Mouse (Mus musculus): ENCODE measurements around the gene Spsb1.

Gene Spsb1

DNA sequence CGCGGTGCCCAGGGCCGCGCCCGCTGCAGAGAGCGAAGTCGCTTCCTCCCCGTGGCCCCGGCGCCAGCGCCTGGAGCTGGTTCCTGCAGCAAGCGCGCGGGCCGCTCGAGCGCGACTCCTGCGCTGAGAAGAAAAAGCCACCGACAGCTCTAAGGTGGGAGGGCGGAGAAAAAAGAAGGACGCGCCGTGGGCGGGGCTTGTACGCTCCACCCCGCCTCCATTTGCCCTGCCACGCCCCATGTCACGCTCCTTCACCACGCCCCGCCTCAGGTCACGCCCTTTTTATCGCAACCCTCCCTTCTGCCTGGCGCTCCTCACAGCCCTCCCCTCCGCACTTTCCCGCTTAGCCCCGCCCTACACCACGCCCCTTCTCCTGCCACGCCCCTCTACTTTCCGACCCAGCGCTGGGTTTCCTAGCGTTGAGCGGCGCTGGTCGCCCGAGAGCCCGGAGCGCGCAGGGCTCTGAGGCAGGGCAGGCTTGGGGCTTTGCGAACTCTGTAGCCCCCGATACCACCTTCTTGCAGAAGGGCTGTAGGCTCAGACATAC lies at the start of gene Spsb1:
TSS of gene Spsb1 (minus strand) at position 151 of the 547 bp plus-strand sequence.
- in situ Hi-C loops (cut with MboI; ENCODE audit: low pct_unique_long_range_greater_than_20kb in 1 of 2, low sequenced_read_pairs in 2 of 2, unreplicated experiment in 1 of 2), result loop anchor here (5.0 kb wide), 2 partner anchors 63 to 153 kb away; no protein-coding TSS in a partner anchor

DNA sequence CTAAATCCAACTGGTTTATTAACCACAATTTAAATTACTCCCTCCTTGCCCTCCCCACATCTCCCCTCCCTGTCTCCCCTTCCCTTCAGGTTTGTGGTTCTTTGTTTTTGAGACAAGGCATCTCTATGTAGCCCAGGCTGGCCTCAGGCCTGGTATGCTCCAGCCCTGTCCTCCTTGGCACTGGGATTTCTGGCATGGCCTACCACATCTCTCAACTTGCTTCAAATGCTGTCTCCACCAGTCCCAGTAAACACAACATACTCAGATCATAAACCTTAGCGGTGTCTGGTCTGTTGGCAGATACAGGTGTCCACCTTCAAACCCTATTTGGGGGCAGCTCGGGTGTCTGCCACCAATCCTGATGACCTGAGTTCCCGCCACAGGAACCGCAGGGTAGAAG lies 48.8 kb upstream of the Spsb1 start:
- in situ Hi-C loops (cut with MboI; ENCODE audit: low pct_unique_long_range_greater_than_20kb in 1 of 2, low sequenced_read_pairs in 2 of 2, unreplicated experiment in 1 of 2), result no loop called here

DNA sequence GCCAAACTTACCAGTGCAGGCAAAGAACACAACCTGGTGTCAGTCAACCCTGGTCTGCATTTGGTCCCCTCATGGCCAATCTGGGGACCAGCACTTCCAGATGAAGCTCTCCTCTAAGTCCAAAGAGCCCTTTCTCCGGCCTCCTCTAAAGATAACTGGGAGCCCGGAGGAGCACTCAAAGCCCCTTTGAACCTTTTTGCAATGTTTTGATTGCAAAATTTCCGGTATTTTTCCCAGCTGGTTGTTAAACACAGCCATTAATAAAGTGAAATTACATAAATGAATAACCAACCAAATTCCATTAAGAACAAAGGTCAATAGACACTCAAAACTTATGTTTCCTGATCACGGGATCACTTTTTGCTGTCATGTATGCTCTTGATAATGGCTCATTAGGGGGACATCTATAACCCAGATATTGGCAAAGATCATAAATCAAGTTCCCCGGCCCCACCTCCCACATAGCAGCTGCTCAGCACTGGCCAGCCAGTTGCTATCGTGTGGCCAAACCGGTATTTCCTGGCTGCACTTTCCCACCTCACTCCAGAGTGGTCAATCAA lies 48.3 kb upstream of the Spsb1 start:
- in situ Hi-C loops (cut with MboI; ENCODE audit: low pct_unique_long_range_greater_than_20kb in 1 of 2, low sequenced_read_pairs in 2 of 2, unreplicated experiment in 1 of 2), result no loop called here

DNA sequence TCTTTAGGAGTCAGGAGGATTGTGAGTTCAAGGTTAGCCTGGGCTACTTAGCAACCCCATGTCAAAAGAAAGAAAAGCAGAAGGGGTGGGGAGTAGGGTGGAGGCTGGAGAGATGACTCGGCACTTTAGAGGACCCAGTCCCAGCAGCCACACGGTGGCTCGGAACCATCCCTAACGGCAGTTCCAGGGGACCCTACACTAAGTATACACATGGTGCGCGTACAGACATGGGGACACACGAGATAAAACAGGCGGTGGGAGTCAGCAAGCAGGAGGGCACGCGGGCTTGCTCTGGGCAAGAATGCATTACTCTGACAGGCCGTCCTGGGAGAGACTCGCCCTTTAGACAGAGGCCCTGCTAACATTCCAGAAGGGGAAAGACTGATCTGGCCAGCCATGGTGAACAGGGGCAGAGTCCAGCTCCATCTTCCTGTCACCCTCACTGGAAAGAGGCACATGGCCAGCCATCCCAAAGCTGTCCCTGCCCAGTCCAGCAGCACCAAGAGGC lies 47.2 kb upstream of the Spsb1 start:
- in situ Hi-C loops (cut with MboI; ENCODE audit: low pct_unique_long_range_greater_than_20kb in 1 of 2, low sequenced_read_pairs in 2 of 2, unreplicated experiment in 1 of 2), result no loop called here

DNA sequence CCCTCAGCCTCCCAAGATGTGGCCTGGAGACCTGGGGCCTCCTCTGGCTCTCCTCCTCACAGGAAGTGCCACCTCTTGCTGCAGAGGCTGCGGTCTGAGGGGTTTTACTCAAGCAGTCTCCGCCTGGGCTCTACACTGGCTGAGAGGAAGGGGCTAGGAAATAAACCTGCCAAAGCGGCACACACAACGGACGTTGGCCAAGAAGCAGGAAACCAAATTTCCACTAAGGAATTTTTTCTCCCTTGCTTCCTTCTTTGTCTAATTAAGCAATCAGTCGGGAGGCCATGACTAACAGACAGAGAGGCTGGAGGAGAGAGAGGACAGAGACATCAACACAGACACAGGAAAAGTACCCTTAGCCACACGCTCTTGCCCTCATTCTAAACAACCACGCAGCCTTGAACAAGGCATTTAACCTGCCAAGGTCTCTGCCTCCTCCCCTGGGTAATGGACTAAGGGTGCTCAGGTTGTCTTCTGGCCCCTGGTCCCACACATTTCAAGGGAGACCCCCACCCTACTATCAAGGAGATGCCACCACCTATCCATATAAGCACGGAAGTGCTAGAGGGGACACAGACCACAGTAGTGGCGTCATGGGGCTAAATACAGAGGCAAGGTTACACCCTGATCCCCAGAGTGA lies 46.5 kb upstream of the Spsb1 start:
- in situ Hi-C loops (cut with MboI; ENCODE audit: low pct_unique_long_range_greater_than_20kb in 1 of 2, low sequenced_read_pairs in 2 of 2, unreplicated experiment in 1 of 2), result no loop called here

DNA sequence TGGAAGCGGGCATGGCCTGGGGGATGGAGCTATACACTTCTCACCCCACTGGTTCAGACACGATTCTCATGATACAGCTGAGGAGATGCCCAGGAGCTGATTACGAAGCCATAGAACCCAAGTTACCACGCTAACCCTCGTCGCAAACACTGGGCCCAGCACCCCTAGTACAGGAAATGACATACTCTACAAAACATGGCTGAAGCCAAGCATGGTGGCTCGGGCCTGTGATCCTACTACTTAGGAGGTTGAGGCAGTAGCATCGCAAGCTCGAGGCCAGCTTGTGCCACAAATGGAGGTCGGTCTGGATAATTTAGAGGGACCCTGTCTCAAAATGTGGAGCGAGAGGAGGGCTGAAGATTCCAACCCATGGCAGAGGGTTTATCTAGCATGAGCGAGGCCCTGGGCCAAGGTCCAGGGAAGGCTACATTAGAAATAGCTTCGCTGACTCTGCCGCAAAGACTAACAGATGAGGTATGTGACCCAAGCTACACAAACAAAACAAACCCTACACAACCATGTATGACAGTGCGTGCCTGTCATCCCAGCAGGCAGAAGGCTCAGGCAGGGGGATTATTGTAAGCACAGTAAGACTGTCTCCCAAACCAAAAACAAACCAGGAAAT lies 45.2 kb upstream of the Spsb1 start:
- in situ Hi-C loops (cut with MboI; ENCODE audit: low pct_unique_long_range_greater_than_20kb in 1 of 2, low sequenced_read_pairs in 2 of 2, unreplicated experiment in 1 of 2), result no loop called here

DNA sequence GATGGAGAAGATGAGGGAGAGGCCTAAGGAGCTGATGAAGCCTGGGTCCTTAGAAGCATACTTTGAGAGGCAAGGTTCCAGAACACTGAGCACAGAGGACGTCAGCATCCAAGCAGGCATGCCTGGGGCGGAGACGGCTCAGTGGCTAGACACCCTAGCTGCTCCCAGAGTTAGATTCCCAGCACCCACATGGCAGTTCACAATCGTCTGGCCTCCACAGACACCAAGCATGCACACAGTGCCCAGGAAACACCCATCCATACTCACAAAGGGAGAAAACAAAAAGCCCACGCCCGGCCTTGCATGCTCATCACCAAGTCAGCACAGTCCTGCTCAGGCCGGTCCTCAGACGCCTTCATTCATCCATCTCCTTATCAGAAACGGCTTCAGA lies 44.7 kb upstream of the Spsb1 start:
- in situ Hi-C loops (cut with MboI; ENCODE audit: low pct_unique_long_range_greater_than_20kb in 1 of 2, low sequenced_read_pairs in 2 of 2, unreplicated experiment in 1 of 2), result no loop called here

DNA sequence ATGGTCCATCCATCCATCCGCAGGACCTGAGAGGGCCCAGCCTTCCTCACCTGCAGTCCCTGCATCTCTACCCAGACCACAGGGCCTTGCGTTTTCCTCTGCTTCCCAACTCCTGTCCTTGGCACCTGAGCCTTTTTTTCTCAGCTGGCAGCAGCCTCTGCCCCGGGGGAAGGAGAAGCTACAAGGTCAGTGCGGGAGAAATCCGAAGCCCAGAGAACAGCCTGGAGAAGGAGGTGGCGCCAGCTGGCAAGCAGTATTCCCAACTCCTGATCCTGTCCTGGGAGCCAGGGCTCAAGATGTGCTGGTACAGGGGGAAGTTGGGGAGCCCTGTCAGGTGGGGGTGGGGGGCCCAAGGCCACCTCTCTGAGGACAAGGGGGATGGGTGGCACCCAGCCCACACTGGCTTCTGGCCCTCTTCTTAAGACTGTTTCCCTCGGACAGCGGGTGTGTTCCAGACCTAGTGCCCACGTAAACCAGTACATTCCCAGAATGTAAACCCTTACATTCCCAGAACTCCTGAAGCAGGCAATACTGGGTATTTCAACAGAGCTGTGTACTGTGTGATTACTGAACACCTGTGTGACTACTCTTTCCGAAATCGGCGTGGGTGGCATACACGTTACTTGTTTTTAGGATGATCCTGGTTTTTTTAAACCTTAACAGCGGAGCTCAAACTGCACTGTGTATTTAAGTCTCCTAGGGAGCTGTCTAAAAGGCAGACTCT lies 44.1 kb upstream of the Spsb1 start:
- in situ Hi-C loops (cut with MboI; ENCODE audit: low pct_unique_long_range_greater_than_20kb in 1 of 2, low sequenced_read_pairs in 2 of 2, unreplicated experiment in 1 of 2), result no loop called here

DNA sequence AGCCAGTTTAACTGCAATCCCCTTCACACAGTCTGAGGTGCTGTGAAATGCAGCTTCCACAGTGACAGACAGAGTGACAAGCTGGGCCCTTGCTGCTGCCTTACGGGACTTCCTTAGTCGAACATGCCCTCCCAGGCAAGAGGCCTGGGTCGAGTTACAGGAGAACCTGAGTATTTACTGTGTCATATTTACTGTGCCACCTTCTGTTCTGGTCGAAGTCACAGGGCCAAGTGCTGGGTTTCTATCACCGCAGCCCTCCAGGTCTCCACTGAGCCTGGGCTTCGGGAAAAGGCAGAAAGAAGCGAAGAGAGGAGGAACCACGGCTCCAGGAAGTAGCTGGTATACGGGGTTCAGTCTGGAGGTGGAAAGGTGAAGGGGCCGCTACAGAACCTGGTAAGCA lies 43.2 kb upstream of the Spsb1 start:
- in situ Hi-C loops (cut with MboI; ENCODE audit: low pct_unique_long_range_greater_than_20kb in 1 of 2, low sequenced_read_pairs in 2 of 2, unreplicated experiment in 1 of 2), result no loop called here

DNA sequence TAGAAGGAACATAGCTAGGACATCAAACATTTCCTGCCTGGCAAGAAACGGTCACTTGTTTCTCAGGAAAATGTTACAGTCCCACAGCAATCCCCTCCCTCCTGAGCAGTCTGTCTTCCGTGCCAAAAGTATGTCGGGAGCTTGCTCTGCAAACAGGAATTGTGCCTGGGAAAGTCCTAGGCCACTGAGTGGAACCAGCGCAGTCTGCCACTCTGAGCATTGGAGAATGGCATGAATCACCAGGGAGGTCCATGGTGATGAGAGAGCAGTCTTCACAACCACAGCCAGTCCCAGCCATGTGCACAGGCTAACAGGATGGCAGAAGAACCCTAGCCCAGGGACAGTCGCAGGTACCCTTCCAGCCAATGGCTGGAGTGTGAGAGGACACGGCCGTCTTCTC lies 41.6 kb upstream of the Spsb1 start:
- in situ Hi-C loops (cut with MboI; ENCODE audit: low pct_unique_long_range_greater_than_20kb in 1 of 2, low sequenced_read_pairs in 2 of 2, unreplicated experiment in 1 of 2), result no loop called here

DNA sequence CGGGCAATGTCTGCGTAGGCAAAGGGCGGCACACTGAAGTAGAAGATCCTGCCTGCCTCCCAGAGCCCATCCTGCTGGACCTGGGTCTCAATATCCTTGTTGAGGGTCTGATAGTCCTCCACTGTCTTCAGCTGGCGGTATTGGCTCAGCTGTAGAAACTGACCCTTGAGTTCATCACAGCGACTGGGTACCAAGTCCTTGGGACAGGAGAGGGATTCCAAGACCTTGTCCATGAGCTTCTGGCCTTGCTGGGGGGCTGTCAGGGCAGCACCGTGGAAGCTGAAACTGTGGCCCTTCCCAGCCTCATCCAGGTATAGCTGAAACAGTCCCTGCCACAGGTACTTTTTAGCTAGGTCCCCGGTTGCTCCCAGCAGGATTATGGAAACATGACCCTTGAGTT lies 41.1 kb upstream of the Spsb1 start:
- in situ Hi-C loops (cut with MboI; ENCODE audit: low pct_unique_long_range_greater_than_20kb in 1 of 2, low sequenced_read_pairs in 2 of 2, unreplicated experiment in 1 of 2), result no loop called here

DNA sequence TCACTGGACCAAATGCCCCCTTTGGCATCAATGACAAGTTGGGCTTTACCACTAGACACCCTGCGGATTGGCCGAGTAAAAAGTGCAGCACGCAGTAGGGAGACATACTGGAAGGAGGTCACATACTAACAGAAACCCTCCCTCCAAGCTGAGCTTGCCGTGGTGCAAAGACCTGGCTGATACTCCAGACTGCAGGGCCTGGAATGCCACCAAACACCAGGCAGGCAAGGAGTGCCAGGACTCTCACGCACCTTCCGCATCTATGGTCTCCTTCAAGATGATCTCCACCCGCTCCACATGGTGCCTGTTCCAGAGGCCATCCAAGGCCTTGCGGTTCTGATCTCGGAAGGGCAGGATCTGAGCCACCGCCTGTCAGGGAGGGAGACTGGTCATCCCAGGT lies 39.4 kb upstream of the Spsb1 start:
- in situ Hi-C loops (cut with MboI; ENCODE audit: low pct_unique_long_range_greater_than_20kb in 1 of 2, low sequenced_read_pairs in 2 of 2, unreplicated experiment in 1 of 2), result no loop called here

DNA sequence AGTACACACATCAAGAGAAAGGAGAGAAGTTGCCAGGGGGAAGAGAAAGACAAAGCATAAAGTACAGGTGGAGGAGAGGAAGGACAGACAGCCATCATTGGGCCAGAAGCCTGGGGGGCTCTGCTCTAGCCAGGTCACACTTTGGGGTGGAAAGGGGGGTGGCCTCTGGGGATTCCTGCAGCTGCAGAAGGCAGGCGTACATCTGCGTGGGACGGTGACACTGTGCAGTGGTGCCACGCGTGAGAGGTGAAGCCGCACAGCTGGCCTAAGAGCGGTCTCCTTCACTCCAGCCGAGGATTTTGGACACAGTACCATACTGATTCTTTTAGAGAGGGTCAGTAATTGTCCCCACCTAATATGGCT lies 37.8 kb upstream of the Spsb1 start:
- in situ Hi-C loops (cut with MboI; ENCODE audit: low pct_unique_long_range_greater_than_20kb in 1 of 2, low sequenced_read_pairs in 2 of 2, unreplicated experiment in 1 of 2), result no loop called here

DNA sequence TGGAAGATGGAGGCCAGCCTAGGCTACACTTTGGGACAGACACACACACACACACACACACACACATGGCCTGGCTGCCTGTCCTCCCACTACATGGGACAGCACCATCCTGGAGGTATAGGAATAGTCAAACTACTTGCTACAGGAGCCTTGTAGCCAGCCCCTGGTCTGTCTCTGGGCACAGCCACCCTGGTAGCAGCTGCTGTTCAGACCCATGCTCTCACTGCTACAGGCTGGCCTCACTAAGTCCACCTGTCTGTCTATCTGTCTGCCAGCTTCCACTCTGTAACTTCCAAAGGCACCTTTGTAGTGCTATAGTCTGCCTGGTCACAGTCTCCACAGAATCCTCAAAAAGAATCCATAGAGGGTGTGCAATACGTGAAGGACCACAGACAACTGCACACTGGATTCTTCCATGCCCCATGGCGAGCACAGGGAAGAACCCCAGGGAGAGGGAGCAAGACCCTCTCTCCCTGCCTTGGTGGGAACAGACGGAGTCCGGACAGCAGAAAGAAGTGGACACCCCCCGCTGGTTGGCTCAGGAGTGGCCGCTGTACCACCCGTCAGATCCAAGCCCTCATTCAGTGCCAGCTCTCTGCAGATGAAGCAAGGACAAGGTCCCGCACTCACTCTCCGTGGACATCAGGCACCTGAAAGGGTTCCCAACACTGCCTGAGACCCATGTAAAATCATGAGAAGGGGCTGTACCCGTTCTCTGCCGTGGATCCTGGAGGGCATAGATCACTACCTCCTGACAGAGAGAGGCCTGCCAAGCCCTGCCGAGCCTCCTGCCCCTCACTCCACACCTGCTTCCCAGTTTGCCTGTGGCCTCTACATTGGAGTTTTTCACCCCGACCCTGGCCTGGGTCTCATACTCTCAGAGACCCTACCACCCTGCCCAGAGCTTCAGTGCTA lies 37.2 kb upstream of the Spsb1 start:
- in situ Hi-C loops (cut with MboI; ENCODE audit: low pct_unique_long_range_greater_than_20kb in 1 of 2, low sequenced_read_pairs in 2 of 2, unreplicated experiment in 1 of 2), result no loop called here

DNA sequence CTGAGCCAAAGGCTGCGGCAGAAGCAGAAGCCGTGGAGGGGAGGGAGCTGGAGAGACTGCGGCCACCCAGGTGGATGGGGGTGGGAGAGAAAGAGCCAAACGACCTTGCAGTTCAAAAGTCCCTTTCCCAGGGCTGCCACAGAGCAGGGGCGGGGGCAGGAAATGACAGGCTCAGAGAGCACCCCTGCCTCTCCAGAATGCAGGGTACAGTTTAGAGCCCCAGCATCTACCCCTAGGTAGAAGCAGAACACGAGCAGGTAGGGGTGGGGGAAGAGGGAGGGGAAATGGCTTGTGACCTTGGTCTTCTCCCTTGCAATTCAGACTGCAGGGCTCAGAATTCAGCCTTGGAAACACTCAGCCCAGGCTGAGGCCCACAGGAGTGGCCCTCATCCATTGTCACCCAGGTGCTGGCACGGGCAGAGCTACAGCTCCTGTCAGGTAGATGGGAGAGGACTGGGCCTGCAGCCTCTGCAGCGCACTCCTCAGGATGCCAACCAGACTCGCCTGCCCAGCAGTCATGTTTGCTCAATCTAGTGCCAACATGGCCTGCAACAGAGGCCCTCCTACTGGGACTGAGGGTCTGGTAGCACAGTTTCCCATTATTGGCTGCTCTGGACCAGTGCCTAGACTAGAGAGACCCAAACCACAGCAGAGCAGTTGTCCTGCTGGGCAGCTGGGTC lies 36.3 kb upstream of the Spsb1 start:
- in situ Hi-C loops (cut with MboI; ENCODE audit: low pct_unique_long_range_greater_than_20kb in 1 of 2, low sequenced_read_pairs in 2 of 2, unreplicated experiment in 1 of 2), result no loop called here

DNA sequence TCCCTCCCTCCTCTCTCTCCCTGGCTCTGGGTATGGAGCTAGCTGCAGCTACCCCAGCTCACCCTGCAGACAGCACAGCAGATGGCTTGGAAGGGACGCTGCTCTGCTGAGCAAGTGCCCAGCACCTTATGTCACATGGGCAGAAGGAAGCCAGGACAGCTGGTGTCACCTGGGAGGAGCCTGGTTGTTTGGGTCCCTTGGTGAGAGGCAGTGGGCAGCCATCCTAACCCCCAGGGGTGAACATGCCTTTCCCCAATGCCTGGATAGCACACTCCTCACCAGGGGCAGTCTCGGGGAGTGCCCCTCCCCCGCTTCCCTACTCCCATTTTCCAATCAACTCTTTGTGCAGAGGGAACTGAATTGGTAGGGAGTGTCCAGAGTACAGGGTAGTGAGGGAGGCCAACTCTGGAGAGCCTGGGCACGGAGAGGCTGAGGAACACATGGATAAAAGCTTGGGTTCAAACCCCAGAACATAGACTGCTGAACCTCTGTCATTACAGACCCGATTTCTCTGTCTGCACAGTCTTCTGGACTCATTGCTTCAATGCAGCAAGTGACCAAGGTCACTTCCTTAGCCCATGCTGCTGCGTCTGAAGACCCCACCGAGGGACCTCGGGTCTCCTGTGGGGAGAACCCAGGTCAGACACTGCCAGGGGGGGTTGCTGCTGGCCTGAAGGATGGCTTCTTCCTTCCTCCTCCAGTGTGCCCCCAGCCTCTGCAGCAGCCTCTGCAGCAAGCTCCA lies 35.5 kb upstream of the Spsb1 start:
- in situ Hi-C loops (cut with MboI; ENCODE audit: low pct_unique_long_range_greater_than_20kb in 1 of 2, low sequenced_read_pairs in 2 of 2, unreplicated experiment in 1 of 2), result no loop called here

DNA sequence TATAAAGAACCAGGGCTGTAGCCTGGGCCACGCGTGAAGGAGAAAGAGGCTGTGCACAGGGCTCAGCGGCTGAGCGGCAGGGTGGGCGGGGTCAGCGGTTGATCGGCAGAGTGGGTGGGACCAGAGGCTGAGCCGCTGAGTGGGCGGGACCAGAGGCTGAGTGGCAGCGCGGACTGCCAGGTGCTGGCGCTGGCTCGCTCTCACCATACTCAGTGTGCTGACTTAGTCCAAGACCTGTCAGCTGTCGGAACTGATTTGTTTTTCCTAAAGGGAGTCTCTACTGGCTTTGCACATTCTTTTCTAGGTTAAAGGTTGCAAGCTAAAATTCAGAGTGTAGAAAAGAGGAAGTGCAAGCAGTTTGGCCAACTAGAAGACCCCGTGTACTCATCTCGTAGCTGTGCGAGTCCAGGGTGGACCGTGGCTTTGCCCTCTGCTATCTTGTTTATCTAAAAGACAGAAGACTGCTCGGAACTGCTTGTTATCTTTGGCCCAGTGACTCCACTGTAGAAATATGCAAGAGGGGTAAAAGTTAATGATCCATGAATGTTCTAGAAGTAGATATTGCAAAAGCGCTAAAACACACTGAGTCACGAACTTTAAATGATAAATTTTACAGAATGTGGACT lies 34.2 kb upstream of the Spsb1 start:
- in situ Hi-C loops (cut with MboI; ENCODE audit: low pct_unique_long_range_greater_than_20kb in 1 of 2, low sequenced_read_pairs in 2 of 2, unreplicated experiment in 1 of 2), result no loop called here
